Mouse (Mus musculus) midbrain, embryonic 16.5 days (tissue): ENCODE measurements around the gene E130309D02Rik. TPM values are rescaled to one million over a fixed set of nuclear protein-coding genes. Genes with fewer than 3 reads are reported as not detected.

Source experiments
- ATAC-seq: fragments of 200-750 bp; cut with Nextera tagmentation; 2 replicates; pipeline ENCODE4 v1.8.0; 2017; ENCODE audit warnings: moderate TSS enrichment
- H3K27ac ChIP-seq: fragments of 300-500 bp; sonication (generic); 2 replicates; pipeline ENCODE4 v1.5.1; 2014; ENCODE audit warnings: mild to moderate bottlenecking, low read length, mixed read lengths
- H3K27me3 ChIP-seq: fragments of 300-500 bp; sonication (generic); 2 replicates; pipeline ENCODE4 v1.6.1; 2014; ENCODE audit warnings: low read depth, low read length, mixed read lengths; ENCODE audit not compliant: control insufficient read depth, insufficient read depth
- H3K36me3 ChIP-seq: fragments of 300-500 bp; sonication (generic); 2 replicates; pipeline ENCODE4 v1.6.1; 2014; ENCODE audit warnings: mild to moderate bottlenecking, low read length, moderate library complexity, mixed read lengths; ENCODE audit not compliant: control insufficient read depth, insufficient read depth
- H3K4me1 ChIP-seq: fragments of 300-500 bp; sonication (generic); 2 replicates; pipeline ENCODE4 v1.6.1; 2014; ENCODE audit warnings: mild to moderate bottlenecking, low read length, mixed read lengths; ENCODE audit not compliant: control insufficient read depth, insufficient read depth
- H3K4me2 ChIP-seq: fragments of 300-500 bp; sonication (generic); 2 replicates; pipeline ENCODE4 v1.6.1; 2014; ENCODE audit warnings: mild to moderate bottlenecking, low read length, mixed read lengths
- H3K4me3 ChIP-seq: fragments of 300-500 bp; sonication (generic); 2 replicates; pipeline ENCODE4 v1.5.1; 2014; ENCODE audit warnings: low read depth, mild to moderate bottlenecking, low read length, moderate library complexity, mixed read lengths
- H3K9ac ChIP-seq: fragments of 300-500 bp; sonication (generic); 2 replicates; pipeline ENCODE4 v1.6.1; 2014; ENCODE audit warnings: low read depth, low read length, mixed read lengths
- H3K9me3 ChIP-seq: fragments of 300-500 bp; sonication (generic); replicated peaks from 2 replicates; pipeline ENCODE4 v1.6.1; 2014; ENCODE audit warnings: mild to moderate bottlenecking, low read length, mixed read lengths; ENCODE audit not compliant: control insufficient read depth, poor library complexity, severe bottlenecking
- WGBS: fragments of 180-500 bp; shearing (Covaris S2); extraction: QIAGEN DNeasy Blood & Tissue Kit; methylation state at CpG from one replicate; pipeline ENCODE4 v1.1.7; 2014; 5-methylcytosine and 5-hydroxymethylcytosine counted together
- polyA plus RNA-seq: library from polyadenylated mRNA; unstranded; fragments of >200 nt; fragmentation: Nextera tagmentation; extraction: Ambion mirVana; gene quantifications from 2 replicates; pipeline ENCODE4 v1.2.1, GENCODE M21; 2015

Gene E130309D02Rik
- polyA plus RNA-seq, 1 experiment from 2014 or later, result 25.3 TPM

GRCm38 (mm10) chr5:143253186-143253880, 61.8 kb downstream of the E130309D02Rik start:
- peak overlapping the region; percentile 46 for H3K4me2 ChIP-seq
- no peaks in the 10 kb centered on the region; the same call in 1 of the 2 replicates for H3K9me3 ChIP-seq
- H3K4me3 ChIP-seq, result peak overlapping the region; percentile 18
- peaks cover 14% of the 10 kb centered on the region for H3K4me1 ChIP-seq
- WGBS, result 7% methylated on average over 100 of the region's 103 CpGs
- H3K27me3 ChIP-seq, result peaks cover 28% of the 10 kb centered on the region
- no peak overlapping the region for H3K27ac ChIP-seq
- ATAC-seq, result no peak
- peak overlapping the region; percentile 50; the same call in 1 of the 2 replicates for H3K9ac ChIP-seq
- H3K36me3 ChIP-seq, result peaks cover 45% of the 10 kb centered on the region

DNA sequence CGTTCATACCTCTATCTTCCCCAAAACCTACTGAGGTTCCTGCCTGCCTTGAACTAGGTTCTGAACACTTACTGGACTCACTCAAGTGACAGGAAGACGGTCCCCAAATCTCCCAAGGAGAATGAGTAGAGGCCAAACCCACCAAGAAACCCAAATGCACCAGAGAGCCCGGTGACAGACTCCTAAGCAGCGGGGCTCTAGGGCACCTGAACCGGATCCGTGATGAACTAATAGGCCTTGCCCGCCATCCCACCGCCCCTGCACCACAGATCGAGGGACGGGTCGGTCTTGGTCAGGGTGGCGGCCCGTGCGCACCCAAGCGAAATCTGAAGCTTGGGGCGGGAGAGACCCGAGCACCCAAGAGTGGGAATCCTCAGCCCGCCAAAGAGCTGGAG, 62.4 kb downstream of the E130309D02Rik start:
- Histone ChIP-seq H3K9me3 (no peaks in the 10 kb centered on the region; the same call in 1 of the 2 replicates), H3K4me1 (peaks cover 14% of the 10 kb centered on the region), H3K36me3 (peaks cover 49% of the 10 kb centered on the region), H3K9ac (no peak overlapping the region), H3K27me3 (peaks cover 24% of the 10 kb centered on the region), H3K27ac (no peak overlapping the region), H3K4me3 (no peak overlapping the region), H3K4me2 (no peak overlapping the region)
- ATAC-seq, result no peak
- 39% methylated on average over 18 of the region's 18 CpGs for WGBS

- no peaks in the 10 kb centered on the region; the same call in 1 of the 2 replicates for H3K9me3 ChIP-seq
- H3K4me1 ChIP-seq, result peaks cover 14% of the 10 kb centered on the region
- ATAC-seq, result peak; percentile 33
- peaks cover 52% of the 10 kb centered on the region for H3K36me3 ChIP-seq
- H3K9ac ChIP-seq, result no peak overlapping the region
- H3K4me3 ChIP-seq, result no peak overlapping the region
- no peak overlapping the region for H3K27ac ChIP-seq
- WGBS, result 61% methylated on average over 6 of the region's 6 CpGs
- peaks cover 16% of the 10 kb centered on the region for H3K27me3 ChIP-seq
- no peak overlapping the region for H3K4me2 ChIP-seq
These were observed 63.1 kb downstream of the E130309D02Rik start for GRCm38 (mm10) chr5:143252039-143252438.

Other genes starting within 250 kb of the E130309D02Rik start
- 28.9 and 34.4 TPM in 2 replicates for gene Rnf216, start 202.4 kb downstream of the E130309D02Rik start, polyA plus RNA-seq
- gene Olfr718-ps1, start 167.8 kb downstream of the E130309D02Rik start, polyA plus RNA-seq, result not detected in 2 replicates
- gene Rbak, start 134.6 kb downstream of the E130309D02Rik start, polyA plus RNA-seq, result 11.6 and 12.5 TPM in 2 replicates
- gene Spdye4b, start 134.3 kb downstream of the E130309D02Rik start, polyA plus RNA-seq, result not detected in 2 replicates
- not detected in 2 replicates for gene Spdye4a, start 88.5 kb downstream of the E130309D02Rik start, polyA plus RNA-seq
- 18.9 and 20.0 TPM in 2 replicates for gene Zfp12, start 80.2 kb downstream of the E130309D02Rik start, polyA plus RNA-seq
- gene Zfp316, start 45.3 kb downstream of the E130309D02Rik start, polyA plus RNA-seq, result 8.7 and 9.6 TPM in 2 replicates
- gene Zfp853, start 21.7 kb downstream of the E130309D02Rik start, polyA plus RNA-seq, result 0.15 and 0.48 TPM in 2 replicates
- 70.4 and 71.7 TPM in 2 replicates for gene Zdhhc4, start 13.9 kb upstream of the E130309D02Rik start, polyA plus RNA-seq
- 0.80 and 0.87 TPM in 2 replicates for gene Grid2ip, start 42.0 kb upstream of the E130309D02Rik start, polyA plus RNA-seq
- 123 and 133 TPM in 2 replicates for gene Kdelr2, start 88.5 kb upstream of the E130309D02Rik start, polyA plus RNA-seq
- gene Daglb, start 149.2 kb upstream of the E130309D02Rik start, polyA plus RNA-seq, result 21.5 and 22.8 TPM in 2 replicates
- gene Rac1, start 212.7 kb upstream of the E130309D02Rik start, polyA plus RNA-seq, result 378 and 409 TPM in 2 replicates